Mouse (Mus musculus) megakaryocyte progenitor cell, adult 5-6 weeks (primary cell): ENCODE measurements around the gene Fosl2. TPM values are rescaled to one million over a fixed set of nuclear protein-coding genes. Genes with fewer than 3 reads are reported as not detected.
A peak's percentile ranks its signal among the peaks of the same experiment; 100 is the strongest.
"Not testable (repeated sequence)": the region's sequence is repeated elsewhere in the genome, so short reads cannot be mapped to it uniquely, and the experiment has no call there.

Source experiments
- ATAC-seq: replicated peaks from 2 replicates; pipeline ENCODE4 v1.8.0; 2016; ENCODE audit warnings: mild to moderate bottlenecking, moderate TSS enrichment, inconsistent platforms; ENCODE audit not compliant: poor library complexity
- total RNA-seq, 2 experiments: library from RNA; stranded (forward) in 1 of 2; stranded (reverse) in 1 of 2; fragments of 157-497, 149-512 nt in 1 of 2; fragments of 200-1000 nt in 1 of 2; gene quantifications; 2 replicates each; pipeline versions ENCODE4 v1.2.3 to v1.2.4; 2015 to 2017

The Fosl2 gene
- total RNA-seq, 2 experiments from 2014 or later = 12.1 to 20.8 TPM

DNA sequence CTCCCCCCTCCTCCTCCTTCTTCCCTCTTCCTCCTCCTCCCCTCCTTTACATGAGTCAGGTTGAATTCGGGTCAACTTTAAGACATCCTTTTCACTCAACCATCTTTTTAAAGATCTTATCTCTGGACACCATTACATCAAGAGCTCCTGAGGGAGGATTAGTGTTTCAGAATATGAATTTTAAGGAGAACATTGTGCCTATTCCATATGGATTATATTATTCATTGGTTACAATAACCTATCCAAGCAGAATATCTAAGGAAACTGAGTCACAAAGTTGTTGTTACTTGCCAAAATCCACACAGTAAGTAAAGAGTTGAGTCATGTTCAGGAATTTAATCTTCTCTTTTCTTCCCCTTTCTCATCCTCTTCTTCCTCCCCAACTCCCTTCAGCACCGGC lies 41.2 kb downstream of the Fosl2 start:
- ATAC-seq = no peak

DNA sequence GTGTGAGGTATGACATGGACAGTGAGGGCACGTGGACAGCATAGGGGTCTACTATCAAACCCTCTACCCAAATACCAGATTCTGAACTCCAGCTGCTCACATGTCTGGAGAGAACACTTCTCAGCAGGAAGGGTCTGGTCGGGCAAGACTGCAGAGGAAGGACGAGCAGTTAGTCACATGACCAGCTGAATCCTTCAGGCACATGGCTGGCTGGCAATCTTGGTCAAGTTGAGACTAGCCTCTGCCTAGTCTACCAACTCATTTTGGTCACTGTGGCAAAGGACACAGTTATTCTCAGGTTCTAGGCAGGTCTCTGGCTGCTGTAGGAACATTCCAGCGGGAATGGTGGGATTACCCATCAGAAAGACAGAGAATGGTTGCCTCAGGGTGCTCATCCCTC lies 42.1 kb downstream of the Fosl2 start:
- no peak for ATAC-seq

DNA sequence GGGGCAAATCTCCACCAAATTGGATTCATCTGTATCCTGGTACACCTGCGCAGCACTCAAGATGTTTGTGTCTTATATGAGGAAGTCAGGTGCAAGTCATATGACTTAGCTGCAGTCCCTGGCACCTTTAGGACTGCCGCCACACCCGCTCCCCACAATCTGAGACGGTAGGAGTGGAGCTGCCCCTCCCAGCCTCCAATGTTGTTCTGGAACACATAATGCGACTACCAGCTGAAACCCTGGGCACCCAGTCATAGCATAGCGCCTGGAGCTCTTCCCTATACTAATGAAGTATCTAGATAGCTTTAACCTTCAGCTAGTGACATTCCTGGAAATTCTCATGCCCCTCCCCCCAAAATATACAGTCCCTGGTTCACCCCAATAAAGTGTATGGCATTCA lies 43.1 kb downstream of the Fosl2 start:
- not testable (repeated sequence) for ATAC-seq

DNA sequence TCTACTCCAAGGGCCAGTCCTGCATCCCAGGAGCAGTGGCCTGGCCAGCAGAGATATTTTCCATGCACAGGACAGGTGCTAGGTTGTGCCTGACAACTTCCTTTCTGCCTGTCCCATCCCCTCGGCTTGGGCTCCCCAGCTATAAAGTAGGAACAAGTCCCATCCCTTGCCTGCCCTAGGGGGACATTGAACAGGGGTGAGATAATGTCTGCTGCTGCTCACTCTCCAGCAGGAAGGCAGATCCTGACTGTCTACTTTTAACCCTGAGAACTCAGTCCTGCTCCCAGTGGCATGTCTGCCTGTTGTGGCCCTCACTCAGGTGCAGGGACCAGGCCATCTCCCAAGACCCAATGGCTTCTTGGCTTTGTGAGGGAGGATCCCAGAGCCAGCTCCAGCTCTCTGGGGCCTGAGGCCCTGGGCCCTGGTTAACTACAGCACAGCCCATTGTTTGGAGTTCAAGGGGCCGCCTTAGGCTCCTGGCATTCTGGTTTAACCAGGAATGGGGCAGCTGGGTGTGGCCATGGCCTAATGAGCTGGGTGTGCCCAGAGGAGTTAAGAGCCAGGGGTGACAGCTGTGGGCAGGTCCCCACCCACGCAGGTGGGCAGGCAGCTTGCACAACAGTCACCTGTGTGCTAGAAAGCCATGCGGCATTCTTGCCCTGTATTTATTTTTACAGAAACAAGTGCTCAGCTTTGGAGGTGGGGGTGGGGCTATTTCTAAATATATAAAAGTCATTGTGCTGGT lies 47.5 kb downstream of the Fosl2 start:
- ATAC-seq = no peak

DNA sequence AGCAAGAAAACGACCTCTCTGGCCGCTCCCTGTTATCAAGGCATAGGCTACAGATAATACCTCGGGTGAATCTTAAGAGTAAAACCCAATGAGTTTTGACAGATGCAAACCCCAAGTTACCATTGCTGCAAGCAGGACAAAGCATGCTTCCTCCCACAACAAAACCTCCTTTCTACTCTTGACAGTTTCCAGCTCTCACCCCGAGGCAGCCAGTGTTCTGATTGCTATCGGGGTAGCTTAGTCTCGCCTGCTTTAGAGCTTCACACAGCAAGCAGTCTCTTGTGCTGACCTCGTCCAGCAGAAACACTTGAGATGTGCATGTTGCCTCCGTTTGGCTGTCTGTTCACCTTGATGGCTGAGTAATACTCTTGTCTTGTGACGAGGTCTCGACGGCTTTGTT lies 52.1 kb downstream of the Fosl2 start:
- no peak for ATAC-seq

DNA sequence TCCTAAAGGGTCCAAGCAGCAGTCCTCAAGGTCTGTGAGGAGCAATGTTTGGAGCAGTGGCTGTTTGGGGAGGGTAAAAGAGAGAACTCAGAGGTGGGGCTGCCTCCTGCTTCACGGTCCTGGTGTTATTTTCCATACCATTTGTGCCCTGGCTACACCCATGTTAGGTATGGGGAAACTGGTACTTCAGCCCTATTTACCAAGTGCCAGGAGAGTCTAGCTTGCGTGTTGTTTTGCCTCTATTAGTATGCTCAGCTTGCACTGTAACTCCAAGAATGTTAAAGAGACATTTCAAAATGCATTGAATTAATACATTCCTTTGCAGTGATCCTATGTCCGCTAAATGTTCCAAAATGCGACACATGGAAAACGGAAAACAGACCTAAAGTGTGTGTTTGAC lies 55.7 kb downstream of the Fosl2 start:
- ATAC-seq = no peak

DNA sequence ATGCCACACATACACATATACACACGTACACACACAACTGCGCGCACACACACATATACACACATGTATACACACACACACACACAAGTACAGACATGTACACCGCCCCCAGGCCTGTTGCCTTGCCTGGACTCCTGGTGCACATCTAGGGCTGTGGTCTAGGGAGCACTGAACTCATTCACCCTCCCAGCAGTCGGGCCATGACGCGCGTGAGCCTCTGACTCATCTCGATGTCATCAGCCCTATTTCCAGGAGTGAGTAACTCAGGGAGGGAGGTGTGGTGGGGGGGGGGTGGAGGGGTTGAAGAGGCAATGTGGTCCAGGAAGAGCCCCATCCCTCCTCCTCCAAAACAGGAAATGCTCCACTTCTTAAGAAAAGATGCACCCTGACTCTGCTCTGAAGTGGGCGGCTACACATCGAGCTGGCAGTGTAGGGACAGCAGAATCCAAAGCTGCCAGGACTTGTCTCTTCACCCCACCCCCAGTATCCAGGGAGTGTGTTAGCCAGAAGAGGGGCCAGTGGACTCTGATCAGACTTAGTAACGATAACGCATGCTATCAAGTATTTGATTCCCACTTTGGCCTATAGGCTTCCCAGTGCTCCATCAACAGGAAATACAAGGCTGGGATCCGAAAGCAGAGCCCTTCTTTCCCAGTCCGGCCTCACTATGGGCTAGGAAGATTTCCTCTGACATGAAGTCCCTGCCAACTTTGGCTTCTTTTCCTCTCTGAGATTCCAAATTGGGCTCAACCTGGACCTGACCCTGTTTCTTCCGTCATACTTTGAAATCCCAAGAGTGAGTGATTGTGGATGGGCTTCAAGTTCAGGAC lies 56.6 kb downstream of the Fosl2 start:
- ATAC-seq = peak; percentile 50; the same call in 1 of the 2 replicates

DNA sequence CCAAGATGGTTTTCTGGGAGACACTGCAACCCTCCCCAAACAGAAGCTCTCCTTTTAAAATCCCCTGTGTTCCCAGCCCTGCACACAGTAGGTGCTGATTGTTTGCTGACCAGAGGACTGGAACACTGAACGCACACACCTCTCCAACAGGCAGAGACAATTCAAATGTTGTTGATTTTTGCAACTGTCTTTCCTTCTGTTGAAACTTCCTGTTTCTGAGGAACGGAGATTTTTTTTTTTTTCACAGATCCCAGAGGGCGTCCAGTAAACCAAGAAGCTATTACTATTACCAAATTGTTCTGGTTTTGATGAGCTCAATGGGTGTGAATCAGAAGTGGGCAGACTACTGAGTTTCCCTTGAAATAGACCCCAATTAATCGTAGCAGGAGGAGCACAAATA lies 58.6 kb downstream of the Fosl2 start:
- ATAC-seq = no peak

DNA sequence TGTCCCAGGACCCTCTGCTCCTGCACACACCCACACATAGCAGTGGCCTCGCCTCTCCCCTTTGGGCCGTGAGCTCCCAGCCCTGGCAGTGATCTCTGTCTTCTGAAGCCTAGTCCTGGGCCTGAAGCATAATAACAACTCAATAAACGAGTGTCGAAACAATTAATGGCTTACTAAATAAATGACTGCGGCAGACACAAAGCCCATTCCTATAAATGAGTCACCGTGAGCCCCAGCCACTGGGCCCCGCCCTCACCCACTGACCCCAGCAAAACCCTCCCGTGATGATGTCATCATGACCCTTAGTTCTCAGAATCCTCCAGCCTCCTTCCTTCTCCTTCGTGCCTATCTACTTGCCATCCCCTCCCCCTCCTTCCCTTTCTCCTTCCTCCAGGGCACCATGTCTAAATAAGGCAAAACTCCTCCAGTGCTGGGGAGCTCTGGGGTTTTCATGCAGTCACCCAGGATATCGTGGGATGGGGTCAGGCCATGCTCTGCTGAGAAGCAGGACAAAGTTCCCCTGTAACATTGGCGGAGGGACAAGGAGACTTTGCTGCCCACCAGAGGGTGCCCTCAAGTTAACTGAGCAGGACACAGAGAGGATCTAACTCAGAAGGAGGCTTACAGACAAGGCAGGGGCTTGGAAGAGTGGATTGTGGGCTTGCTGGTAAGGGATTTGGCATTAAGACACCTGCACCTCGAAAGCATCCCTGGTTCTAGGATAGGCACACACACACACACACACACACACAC lies 60.4 kb downstream of the Fosl2 start:
- 0 out of 2 replicates have a peak, but pooled peaks have one; percentile 20 for ATAC-seq

DNA sequence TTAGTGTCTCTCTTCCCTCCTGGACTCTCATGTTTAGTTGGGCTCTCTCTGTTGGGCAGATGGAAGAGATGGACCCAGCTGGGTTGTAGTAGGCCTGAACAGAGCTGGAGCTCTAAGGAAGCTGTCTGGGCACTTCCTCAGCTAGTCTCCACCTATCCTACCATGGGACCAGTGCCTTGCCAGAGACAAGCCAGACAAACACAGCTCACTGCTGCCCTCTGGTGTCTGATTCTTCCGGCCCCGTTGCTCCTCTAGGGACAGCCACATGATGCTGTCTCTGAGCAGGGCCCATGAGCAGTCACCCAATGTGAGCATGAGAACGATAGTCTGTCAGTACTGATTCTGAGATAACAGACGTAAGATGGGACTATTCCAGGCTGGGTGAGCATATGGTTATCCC lies 62.1 kb downstream of the Fosl2 start:
- ATAC-seq = peak; percentile 92

DNA sequence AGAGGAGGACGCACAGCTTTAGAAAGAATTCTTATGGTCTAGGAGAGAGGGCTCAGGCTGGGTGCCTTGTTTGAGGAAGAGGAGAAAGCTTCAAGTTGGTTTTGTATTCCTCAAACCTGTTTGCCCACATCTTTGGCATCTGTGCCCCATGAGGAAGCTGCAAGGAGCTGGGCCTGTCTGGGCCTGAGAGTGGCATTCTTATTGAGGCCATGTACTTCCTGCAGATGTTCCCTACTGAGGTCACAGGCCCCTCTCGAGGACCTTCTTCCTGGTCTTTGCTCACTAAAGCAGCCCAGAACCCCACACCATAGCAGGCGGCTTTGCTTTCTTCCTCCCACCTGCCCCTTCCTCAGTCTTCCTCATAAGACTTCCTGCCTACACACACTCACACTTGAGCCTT lies 63.5 kb downstream of the Fosl2 start:
- ATAC-seq = peak; percentile 38

DNA sequence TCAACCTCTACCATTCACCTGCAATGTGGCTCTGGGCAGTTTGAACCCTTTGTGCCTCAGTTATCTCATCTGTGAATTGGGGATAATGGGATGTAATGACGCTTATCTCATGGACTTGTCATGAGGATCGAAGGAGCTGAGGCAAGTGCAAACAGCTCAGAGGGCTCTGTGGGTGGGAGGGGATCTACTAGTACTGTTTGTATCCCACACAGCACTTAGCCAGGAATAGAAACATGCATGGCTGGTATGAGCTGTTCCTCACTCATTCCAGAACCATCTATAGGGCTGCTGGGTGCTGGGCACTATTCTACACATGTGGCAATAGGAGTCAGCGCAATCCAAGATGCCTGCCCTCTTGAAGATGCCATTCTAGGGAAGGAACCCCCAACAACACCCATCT lies 64.0 kb downstream of the Fosl2 start:
- ATAC-seq = no peak

DNA sequence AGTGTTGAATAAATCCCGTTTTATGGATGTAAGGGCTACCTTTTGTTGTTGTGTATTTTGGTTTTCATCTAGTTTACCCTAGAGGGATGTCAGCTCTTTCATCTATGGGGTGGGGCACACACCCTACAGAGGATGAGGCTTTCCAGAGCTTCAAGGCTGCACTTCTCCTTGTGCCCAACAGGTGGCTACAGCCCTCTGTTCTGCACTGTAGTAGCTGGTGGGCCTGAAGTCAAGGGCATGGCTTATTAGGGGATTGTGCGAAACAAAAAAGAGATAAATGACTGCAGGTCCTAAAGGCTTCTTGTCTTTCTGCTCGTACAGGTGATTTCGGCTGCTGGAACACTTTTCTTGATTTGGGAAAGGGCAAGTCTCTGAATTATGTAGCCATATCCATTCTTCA lies 69.1 kb downstream of the Fosl2 start:
- ATAC-seq = peak; percentile 74

DNA sequence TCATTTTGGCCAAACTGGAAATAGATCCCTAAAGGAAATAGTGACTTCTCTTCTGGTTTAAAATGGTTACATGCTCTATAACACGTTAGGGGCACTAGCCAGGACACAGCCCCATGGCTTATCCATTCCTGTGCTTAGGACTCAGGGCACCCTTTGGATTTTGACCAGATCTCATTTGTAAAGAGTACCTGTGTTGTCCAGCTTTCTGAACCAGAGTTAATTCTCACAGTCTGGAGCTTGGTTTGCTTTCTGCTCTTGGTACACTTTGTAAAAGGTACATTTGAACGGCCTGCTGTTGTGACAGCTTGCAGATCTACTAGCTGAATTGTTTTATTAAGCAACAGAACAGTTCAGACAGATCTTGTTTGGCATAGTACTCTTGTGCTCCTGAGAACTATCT lies 71.1 kb downstream of the Fosl2 start:
- no peak for ATAC-seq

Other genes with a start within 250 kb of the Fosl2 start
- not detected in 2 replicates for gene Plb1, start 96.9 kb downstream of the Fosl2 start, total RNA-seq (2015)
- 0.17 TPM in 1 of 2 replicates, not detected in the other for gene Plb1, start 96.9 kb downstream of the Fosl2 start, total RNA-seq (2017)